Mouse (Mus musculus): ENCODE measurements around the gene Zer1. TPM values are rescaled to one million over a fixed set of nuclear protein-coding genes. Genes with fewer than 3 reads are reported as not detected.

Zer1 gene
- polyA plus RNA-seq, 1 experiment from 2014 or later, result 8.9 TPM

GRCm38 (mm10) chr2:30100214-30100613 lies 24.2 kb downstream of the Zer1 start:
- no peaks in the 10 kb centered on the region for H3K27me3 ChIP-seq (ENCODE audit: control insufficient read depth, insufficient read depth, low read length)
- H3K4me1 ChIP-seq (ENCODE audit: control insufficient read depth in 2 of 2, insufficient read depth in 2 of 2, low read length in 2 of 2), result no peaks in the 10 kb centered on the region
- 56% methylated on average over 4 of the region's 4 CpGs for WGBS
- no peaks in the 10 kb centered on the region for H3K9me3 ChIP-seq (ENCODE audit: control insufficient read depth, low read length)
- H3K9ac ChIP-seq (ENCODE audit: low read length), result no peak overlapping the region
- H3K27ac ChIP-seq (replicated peaks in 1 of 2; ENCODE audit: control insufficient read depth in 1 of 2, insufficient read depth in 1 of 2, low read depth in 2 of 2, low read length in 2 of 2), result no peak overlapping the region
- H3K36me3 ChIP-seq (ENCODE audit: control insufficient read depth, insufficient read depth, low read length), result peaks cover 63% of the 10 kb centered on the region
- H3K4me3 ChIP-seq (ENCODE audit: control insufficient read depth in 1 of 2, insufficient read depth in 1 of 2, low read depth in 1 of 2, low read length in 2 of 2), result no peak overlapping the region
- no peak for ATAC-seq (ENCODE audit: insufficient number of reproducible peaks, insufficient read depth, low FRiP score, low read depth)
- H3K4me2 ChIP-seq (ENCODE audit: low read length), result no peak overlapping the region

GRCm38 (mm10) chr2:30095882-30096527 lies 28.4 kb downstream of the Zer1 start:
- peaks cover 36% of the 10 kb centered on the region for H3K36me3 ChIP-seq (ENCODE audit: control insufficient read depth, insufficient read depth, low read length)
- H3K27me3 ChIP-seq (ENCODE audit: control insufficient read depth, insufficient read depth, low read length), result no peaks in the 10 kb centered on the region
- WGBS, result 97% methylated on average over 2 of the region's 2 CpGs
- no peak overlapping the region for H3K9ac ChIP-seq (ENCODE audit: low read length)
- H3K4me3 ChIP-seq (ENCODE audit: control insufficient read depth in 1 of 2, insufficient read depth in 1 of 2, low read depth in 1 of 2, low read length in 2 of 2), result no peak overlapping the region
- H3K9me3 ChIP-seq (ENCODE audit: control insufficient read depth, low read length), result no peaks in the 10 kb centered on the region
- ATAC-seq (ENCODE audit: insufficient number of reproducible peaks, insufficient read depth, low FRiP score, low read depth), result no peak
- no peak overlapping the region for H3K27ac ChIP-seq (replicated peaks in 1 of 2; ENCODE audit: control insufficient read depth in 1 of 2, insufficient read depth in 1 of 2, low read depth in 2 of 2, low read length in 2 of 2)
- H3K4me2 ChIP-seq (ENCODE audit: low read length), result no peak overlapping the region
- peaks cover 5 to 17% of the 10 kb centered on the region in 2 experiments; a peak in 3 of 4 replicates for H3K4me1 ChIP-seq (ENCODE audit: control insufficient read depth in 2 of 2, insufficient read depth in 2 of 2, low read length in 2 of 2)

GRCm38 (mm10) chr2:30094208-30094588 lies 30.2 kb downstream of the Zer1 start:
- ATAC-seq (ENCODE audit: insufficient number of reproducible peaks, insufficient read depth, low FRiP score, low read depth), result no peak
- Histone ChIP-seq H3K4me1 (ENCODE audit: control insufficient read depth in 2 of 2, insufficient read depth in 2 of 2, low read length in 2 of 2) (peaks cover 5 to 17% of the 10 kb centered on the region in 2 experiments; a peak in 3 of 4 replicates), H3K27me3 (ENCODE audit: control insufficient read depth, insufficient read depth, low read length) (no peaks in the 10 kb centered on the region), H3K9me3 (ENCODE audit: control insufficient read depth, low read length) (no peaks in the 10 kb centered on the region), H3K9ac (ENCODE audit: low read length) (peak overlapping the region; percentile 89), H3K27ac (replicated peaks in 1 of 2; ENCODE audit: control insufficient read depth in 1 of 2, insufficient read depth in 1 of 2, low read depth in 2 of 2, low read length in 2 of 2) (peak overlapping the region; percentile 61 to 68), H3K4me2 (ENCODE audit: low read length) (peak overlapping the region; percentile 95), H3K36me3 (ENCODE audit: control insufficient read depth, insufficient read depth, low read length) (peaks cover 30% of the 10 kb centered on the region), H3K4me3 (ENCODE audit: control insufficient read depth in 1 of 2, insufficient read depth in 1 of 2, low read depth in 1 of 2, low read length in 2 of 2) (peak overlapping the region; percentile 73 to 78)
- 4% methylated on average over 13 of the region's 13 CpGs for WGBS

- under 1% methylated on average over 51 of the region's 51 CpGs for WGBS
- peak within 1 kb of the TSS; percentile 95 for H3K4me2 ChIP-seq (ENCODE audit: low read length)
- H3K9me3 ChIP-seq (ENCODE audit: control insufficient read depth, low read length), result no peaks in the 10 kb centered on the region
- H3K27me3 ChIP-seq (ENCODE audit: control insufficient read depth, insufficient read depth, low read length), result no peaks in the 10 kb centered on the region
- peak within 1 kb of the TSS; percentile 61 to 68 for H3K27ac ChIP-seq (replicated peaks in 1 of 2; ENCODE audit: control insufficient read depth in 1 of 2, insufficient read depth in 1 of 2, low read depth in 2 of 2, low read length in 2 of 2)
- peaks cover 30% of the 10 kb centered on the region for H3K36me3 ChIP-seq (ENCODE audit: control insufficient read depth, insufficient read depth, low read length)
- ATAC-seq (ENCODE audit: insufficient number of reproducible peaks, insufficient read depth, low FRiP score, low read depth), result peak; percentile 97
- peak within 1 kb of the TSS; percentile 89 for H3K9ac ChIP-seq (ENCODE audit: low read length)
- H3K4me1 ChIP-seq (ENCODE audit: control insufficient read depth in 2 of 2, insufficient read depth in 2 of 2, low read length in 2 of 2), result peaks cover 5 to 17% of the 10 kb centered on the region in 2 experiments; a peak in 3 of 4 replicates
- H3K4me3 ChIP-seq (ENCODE audit: control insufficient read depth in 1 of 2, insufficient read depth in 1 of 2, low read depth in 1 of 2, low read length in 2 of 2), result peak within 1 kb of the TSS; percentile 73 to 78
Observed at GRCm38 (mm10) chr2:30093471-30094207, 30.7 kb downstream of the Zer1 start, which contains the start of gene Zdhhc12. TSS of gene Zdhhc12 (minus strand) at chr2:30093648.

GRCm38 (mm10) chr2:30092280-30092918 lies 32.0 kb downstream of the Zer1 start:
- H3K4me2 ChIP-seq (ENCODE audit: low read length), result peak overlapping the region; percentile 95
- H3K27me3 ChIP-seq (ENCODE audit: control insufficient read depth, insufficient read depth, low read length), result no peaks in the 10 kb centered on the region
- H3K9me3 ChIP-seq (ENCODE audit: control insufficient read depth, low read length), result no peaks in the 10 kb centered on the region
- H3K4me3 ChIP-seq (ENCODE audit: control insufficient read depth in 1 of 2, insufficient read depth in 1 of 2, low read depth in 1 of 2, low read length in 2 of 2), result peak overlapping the region in 1 of 2 experiments; percentile 78; a peak in 2 of 4 replicates
- ATAC-seq (ENCODE audit: insufficient number of reproducible peaks, insufficient read depth, low FRiP score, low read depth), result no peak
- H3K9ac ChIP-seq (ENCODE audit: low read length), result peak overlapping the region; percentile 89
- H3K4me1 ChIP-seq (ENCODE audit: control insufficient read depth in 2 of 2, insufficient read depth in 2 of 2, low read length in 2 of 2), result peaks cover 5 to 17% of the 10 kb centered on the region in 2 experiments; a peak in 3 of 4 replicates
- peak overlapping the region in 1 of 2 experiments; percentile 57; a peak in 1 of 4 replicates for H3K27ac ChIP-seq (replicated peaks in 1 of 2; ENCODE audit: control insufficient read depth in 1 of 2, insufficient read depth in 1 of 2, low read depth in 2 of 2, low read length in 2 of 2)
- peaks cover 23% of the 10 kb centered on the region for H3K36me3 ChIP-seq (ENCODE audit: control insufficient read depth, insufficient read depth, low read length)
- WGBS, result 32% methylated on average over 6 of the region's 6 CpGs

GRCm38 (mm10) chr2:30091521-30091920 lies 32.9 kb downstream of the Zer1 start:
- Histone ChIP-seq H3K9me3 (ENCODE audit: control insufficient read depth, low read length) (no peaks in the 10 kb centered on the region), H3K27me3 (ENCODE audit: control insufficient read depth, insufficient read depth, low read length) (no peaks in the 10 kb centered on the region), H3K4me3 (ENCODE audit: control insufficient read depth in 1 of 2, insufficient read depth in 1 of 2, low read depth in 1 of 2, low read length in 2 of 2) (no peak overlapping the region), H3K4me1 (ENCODE audit: control insufficient read depth in 2 of 2, insufficient read depth in 2 of 2, low read length in 2 of 2) (peaks cover 5 to 17% of the 10 kb centered on the region in 2 experiments; a peak in 3 of 4 replicates), H3K36me3 (ENCODE audit: control insufficient read depth, insufficient read depth, low read length) (peaks cover 23% of the 10 kb centered on the region), H3K9ac (ENCODE audit: low read length) (no peak overlapping the region), H3K27ac (replicated peaks in 1 of 2; ENCODE audit: control insufficient read depth in 1 of 2, insufficient read depth in 1 of 2, low read depth in 2 of 2, low read length in 2 of 2) (no peak overlapping the region), H3K4me2 (ENCODE audit: low read length) (no peak overlapping the region)
- ATAC-seq (ENCODE audit: insufficient number of reproducible peaks, insufficient read depth, low FRiP score, low read depth), result no peak
- 95% methylated on average over 12 of the region's 12 CpGs for whole genome bisulfite sequencing

- no peak for ATAC-seq (ENCODE audit: insufficient number of reproducible peaks, insufficient read depth, low FRiP score, low read depth)
- no peak overlapping the region for H3K4me2 ChIP-seq (ENCODE audit: low read length)
- no peak overlapping the region for H3K9ac ChIP-seq (ENCODE audit: low read length)
- no peaks in the 10 kb centered on the region; a peak in 1 of 4 replicates for H3K4me1 ChIP-seq (ENCODE audit: control insufficient read depth in 2 of 2, insufficient read depth in 2 of 2, low read length in 2 of 2)
- WGBS, result 90% methylated on average over 4 of the region's 4 CpGs
- H3K9me3 ChIP-seq (ENCODE audit: control insufficient read depth, low read length), result no peaks in the 10 kb centered on the region
- H3K27ac ChIP-seq (replicated peaks in 1 of 2; ENCODE audit: control insufficient read depth in 1 of 2, insufficient read depth in 1 of 2, low read depth in 2 of 2, low read length in 2 of 2), result no peak overlapping the region
- H3K27me3 ChIP-seq (ENCODE audit: control insufficient read depth, insufficient read depth, low read length), result no peaks in the 10 kb centered on the region
- H3K36me3 ChIP-seq (ENCODE audit: control insufficient read depth, insufficient read depth, low read length), result peaks cover 23% of the 10 kb centered on the region
- no peak overlapping the region for H3K4me3 ChIP-seq (ENCODE audit: control insufficient read depth in 1 of 2, insufficient read depth in 1 of 2, low read depth in 1 of 2, low read length in 2 of 2)
Observed at GRCm38 (mm10) chr2:30087310-30087709, 37.1 kb downstream of the Zer1 start.

Data from heart, embryonic 14.5 days (tissue).